Mouse (Mus musculus) neural tube, embryonic 13.5 days (tissue): ENCODE measurements at regions not wholly inside any gene's neighbourhood (a gene's known extent, or its start where the extent isn't known, plus 50 kb on each side); places are given as distances from the start of the nearest gene placed in this dataset.

ENCODE experiments used
- ATAC-seq: fragments of 200-750 bp; cut with Nextera tagmentation; 2 replicates; pipeline ENCODE4 v1.8.0; 2017; ENCODE audit warnings: low read depth, mild to moderate bottlenecking, moderate TSS enrichment, moderate library complexity
- H3K27ac ChIP-seq: fragments of 300-500 bp; sonication (generic); replicated peaks from 2 replicates; pipeline ENCODE4 v1.5.1; 2015; ENCODE audit warnings: moderate library complexity, mild to moderate bottlenecking, inconsistent platforms
- H3K27me3 ChIP-seq: fragments of 300-500 bp; sonication (generic); 2 replicates; pipeline ENCODE4 v1.6.1; 2015; ENCODE audit warnings: mild to moderate bottlenecking, inconsistent platforms
- H3K36me3 ChIP-seq: fragments of 300-500 bp; sonication (generic); 2 replicates; pipeline ENCODE4 v1.6.1; 2015; ENCODE audit warnings: mild to moderate bottlenecking, inconsistent platforms
- H3K4me1 ChIP-seq: fragments of 300-500 bp; sonication (generic); replicated peaks from 2 replicates; pipeline ENCODE4 v1.6.1; 2015; ENCODE audit warnings: inconsistent platforms
- H3K4me2 ChIP-seq: fragments of 300-500 bp; sonication (generic); 2 replicates; pipeline ENCODE4 v1.6.1; 2015; ENCODE audit warnings: inconsistent platforms, mild to moderate bottlenecking, moderate library complexity
- H3K4me3 ChIP-seq: fragments of 300-500 bp; sonication (generic); 2 replicates; pipeline ENCODE4 v1.5.1; 2015; ENCODE audit warnings: mild to moderate bottlenecking, inconsistent platforms
- H3K9ac ChIP-seq: fragments of 300-500 bp; sonication (generic); 2 replicates; pipeline ENCODE4 v1.6.1; 2015; ENCODE audit warnings: moderate library complexity, mild to moderate bottlenecking, inconsistent platforms
- H3K9me3 ChIP-seq: fragments of 300-500 bp; sonication (generic); 2 replicates; pipeline ENCODE4 v1.6.1; 2016; ENCODE audit warnings: inconsistent platforms
- WGBS: fragments of 180-500 bp; shearing (Covaris S2); methylation state at CpG from one replicate; pipeline ENCODE4 v1.1.7; 2015; 5-methylcytosine and 5-hydroxymethylcytosine counted together

GRCm38 (mm10) chr16:21369569-21370512 lies 53.1 kb upstream of the Vps8 start:
- no peak overlapping the region for H3K4me3 ChIP-seq
- 71% methylated on average over 12 of the region's 12 CpGs for WGBS
- no peak for ATAC-seq

More at GRCm38 (mm10) chr16:21369569-21370512, 53.1 kb upstream of the Vps8 start:
- Histone ChIP-seq H3K4me2 (no peak overlapping the region), H3K9ac (no peak overlapping the region), H3K36me3 (no peaks in the 10 kb centered on the region), H3K27ac (no peak overlapping the region), H3K9me3 (no peaks in the 10 kb centered on the region), H3K27me3 (no peaks in the 10 kb centered on the region), H3K4me1 (peaks cover 9% of the 10 kb centered on the region)
